Mouse (Mus musculus) adipose tissue, adult 10 weeks (tissue): ENCODE measurements around the gene Pou1f1. TPM values are rescaled to one million over a fixed set of nuclear protein-coding genes. Genes with fewer than 3 reads are reported as not detected.

Experiments
- polyA plus RNA-seq: library from polyadenylated mRNA; stranded (reverse); fragments of 350-450 nt; fragmentation: Illumina TruSeq; extraction: RNeasy Lipid Tissue Mini Kit (QIAGEN cat#74804); gene quantifications from one replicate; pipeline ENCODE4 v1.2.3, GENCODE M21; 2014; ENCODE audit warnings: low read depth, low replicate concordance

Gene Pou1f1
- polyA plus RNA-seq, result not detected

DNA sequence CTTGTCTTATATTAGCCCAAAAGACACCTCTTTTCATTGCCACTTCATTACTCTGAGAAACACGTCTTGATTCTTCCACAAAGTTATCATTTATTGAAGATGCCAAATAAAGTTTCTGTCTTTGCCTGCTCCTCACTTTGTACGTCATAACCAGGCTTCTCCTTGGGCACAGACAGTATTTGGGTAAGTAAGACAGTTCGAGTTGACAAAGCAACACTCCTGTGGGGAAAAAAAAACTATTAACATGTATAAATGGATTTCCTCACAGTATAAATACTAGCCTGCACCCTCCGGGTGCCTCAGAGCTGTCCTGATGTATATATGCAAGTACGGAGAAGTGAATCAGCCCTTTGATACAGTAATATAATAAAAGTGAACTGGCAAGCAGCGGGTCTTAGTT is at the start of gene Pou1f1:
Pou1f1 (plus strand) TSS at position 301 of the 400 bp plus-strand sequence.

DNA sequence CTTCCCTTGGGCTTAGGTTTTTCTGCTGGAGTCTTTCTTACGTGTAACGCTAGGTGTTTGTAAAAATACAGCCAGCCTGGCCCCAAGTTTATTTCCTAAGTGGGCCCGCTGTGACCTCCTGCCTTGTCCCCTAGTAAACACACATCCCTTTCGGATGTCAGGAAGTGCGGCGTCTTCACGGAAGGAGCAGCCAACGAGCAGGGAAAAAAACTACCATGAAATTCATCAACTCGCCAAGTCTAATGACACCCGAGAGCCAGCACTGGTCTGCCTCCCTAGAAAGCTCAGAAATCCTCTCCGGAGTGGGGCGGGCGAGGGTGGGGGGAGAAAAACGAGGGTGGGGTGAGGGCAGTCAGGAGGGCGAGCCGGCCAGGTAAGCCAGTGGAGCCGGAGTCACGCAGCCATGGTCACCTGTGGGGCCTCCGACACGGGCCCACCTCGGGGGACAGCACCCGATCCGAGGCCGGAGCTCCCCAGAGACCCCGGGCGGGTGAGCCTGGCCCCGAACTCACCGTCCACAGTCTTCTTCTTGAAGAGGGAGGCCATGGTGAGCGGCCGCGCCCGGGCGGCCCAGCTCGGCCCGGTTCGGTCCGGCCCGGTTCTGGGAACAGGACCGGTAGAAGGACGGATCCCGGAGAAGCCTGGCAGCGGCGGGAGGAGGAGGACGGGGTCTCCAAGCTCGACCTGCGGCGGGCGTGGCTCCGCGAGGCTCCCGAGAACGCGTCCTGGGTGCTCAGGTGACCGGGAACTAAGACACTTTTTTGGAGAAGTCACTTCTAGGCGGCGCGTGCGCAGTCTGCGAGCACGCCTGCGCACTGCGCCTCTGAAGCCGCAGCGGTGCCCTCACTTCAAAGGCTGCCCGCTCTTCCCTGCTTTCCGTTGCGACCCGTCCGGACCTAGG is 41.9 kb downstream of the Pou1f1 start, which contains the start of gene Chmp2b:
Chmp2b (minus strand) TSS at position 764 of the 901 bp plus-strand sequence.

Other genes starting within 250 kb of the Pou1f1 start
- gene Chmp2b, start 42.2 kb downstream of the Pou1f1 start, polyA plus RNA-seq, result 55.1 TPM